Mouse (Mus musculus): ENCODE results near the gene Trappc3.

Trappc3 gene

DNA sequence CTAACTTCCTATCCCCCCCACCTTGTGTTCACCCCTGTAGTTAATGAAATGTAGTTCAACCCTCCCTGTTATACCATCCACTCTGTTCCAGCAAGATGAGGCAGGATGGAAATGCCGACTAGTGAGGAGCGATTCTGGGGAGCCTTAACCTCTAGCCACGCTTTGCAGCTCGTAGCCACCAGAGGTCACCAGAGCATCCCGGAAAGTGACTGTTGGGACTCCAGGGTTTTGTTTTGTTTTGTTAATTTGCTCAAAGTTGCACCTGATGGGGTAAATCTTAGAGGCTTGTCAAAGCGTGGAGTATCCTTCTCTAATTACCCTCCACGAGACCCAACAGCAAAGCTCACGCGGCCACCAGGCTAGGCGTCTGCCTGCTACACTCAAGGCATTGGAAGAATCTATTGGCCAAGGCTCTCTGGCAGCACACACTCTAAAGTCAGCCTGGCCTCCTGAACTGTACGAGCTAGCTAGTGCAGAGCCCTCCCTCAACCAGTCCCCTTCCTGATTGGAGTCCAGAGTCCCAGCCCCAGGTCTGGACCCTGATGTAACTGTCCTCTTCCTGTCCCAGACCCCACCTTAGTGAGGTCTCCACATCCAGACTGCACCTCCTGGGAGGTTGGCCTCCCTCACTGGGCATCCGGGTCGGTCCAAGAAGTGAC is 15.9 kb downstream of the Trappc3 start:
- DNase-seq (ENCODE audit: low read depth, low spot score) = peak; percentile 74

- no peak for DNase-seq (ENCODE audit: low read depth, low spot score)
Measured at GRCm38 (mm10) chr4:126278565-126278915, 16.4 kb downstream of the Trappc3 start.

- DNase-seq (ENCODE audit: low read depth, low spot score) = no peak
Measured at GRCm38 (mm10) chr4:126278961-126279360, 16.8 kb downstream of the Trappc3 start.

DNA sequence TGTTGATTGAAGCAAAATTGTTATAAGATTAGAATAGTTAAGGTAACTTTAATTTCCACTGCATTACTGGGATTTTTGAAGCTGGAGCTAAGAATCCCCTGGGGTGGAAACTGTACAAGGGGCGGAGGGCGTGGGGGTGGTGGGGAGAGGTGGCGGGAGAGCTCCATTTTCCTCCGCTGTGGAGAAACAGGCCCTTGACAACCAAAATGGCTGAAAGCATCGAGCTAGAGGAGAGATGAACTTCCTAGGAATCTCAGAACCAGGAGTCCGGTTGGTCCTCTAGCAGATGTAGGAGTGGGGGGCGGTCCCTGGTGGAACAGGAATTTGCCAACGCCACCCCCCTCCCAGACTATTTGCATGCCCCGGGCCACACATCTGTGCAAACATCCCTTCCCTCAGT is 19.6 kb downstream of the Trappc3 start:
- no peak for DNase-seq (ENCODE audit: low read depth, low spot score)

- DNase-seq (ENCODE audit: low read depth, low spot score) = no peak
Measured at GRCm38 (mm10) chr4:126283582-126283981, 21.5 kb downstream of the Trappc3 start.

DNA sequence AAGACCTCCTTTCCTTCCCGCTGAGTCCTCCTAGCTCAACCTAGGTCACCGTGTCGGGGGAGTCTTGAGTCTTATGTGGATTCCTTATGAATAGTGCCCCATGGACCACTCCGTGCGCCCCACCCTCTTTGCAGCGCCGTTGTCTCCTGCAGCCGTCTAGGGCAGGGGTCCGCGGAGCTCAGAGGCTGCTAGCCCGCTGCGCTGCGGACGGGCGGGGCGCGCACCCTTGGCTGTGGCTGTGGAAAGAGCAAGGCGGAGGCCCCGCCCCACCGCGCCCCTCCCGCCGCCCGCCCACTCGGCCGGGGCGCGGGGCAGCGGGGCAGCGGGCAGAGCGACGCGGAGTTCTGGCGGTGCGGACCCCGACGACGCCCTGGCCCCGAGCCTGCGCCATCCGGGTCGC is 24.4 kb downstream of the Trappc3 start, which contains the start of gene Col8a2:
Gene Col8a2 (plus strand): TSS at position 302 of the 400 bp plus-strand sequence.
- DNase-seq (ENCODE audit: low read depth, low spot score) = no peak

- DNase-seq (ENCODE audit: low read depth, low spot score) = no peak
Measured at GRCm38 (mm10) chr4:126287302-126287995, 25.3 kb downstream of the Trappc3 start.

DNA sequence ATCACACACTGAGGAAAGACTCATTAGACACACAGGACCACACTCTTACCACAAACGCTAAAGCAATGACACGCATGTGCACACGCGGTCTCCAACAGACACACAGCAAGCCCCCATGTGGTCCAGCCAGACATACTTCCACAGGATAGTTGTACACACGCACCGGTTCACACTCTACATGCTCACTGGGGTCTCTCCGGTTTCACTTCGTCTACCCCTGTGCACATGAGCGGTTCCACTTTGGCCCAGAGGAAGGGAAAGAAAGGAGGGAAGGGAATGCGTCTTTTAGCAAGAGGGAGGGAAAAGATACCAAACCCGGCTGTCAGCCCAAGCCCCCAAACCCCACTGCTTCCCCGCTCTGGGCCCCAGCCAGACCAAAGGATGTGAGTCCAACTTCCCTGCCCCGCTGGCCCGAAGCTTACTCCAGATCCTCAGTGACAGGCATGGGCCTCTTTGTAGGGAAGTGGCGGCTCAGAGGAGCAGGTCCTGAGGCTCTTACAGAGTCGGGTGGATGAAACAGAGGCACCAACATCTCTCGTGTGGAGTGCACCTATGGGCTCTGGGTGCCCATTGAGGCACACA is 26.1 kb downstream of the Trappc3 start:
- no peak for DNase-seq (ENCODE audit: low read depth, low spot score)

DNA sequence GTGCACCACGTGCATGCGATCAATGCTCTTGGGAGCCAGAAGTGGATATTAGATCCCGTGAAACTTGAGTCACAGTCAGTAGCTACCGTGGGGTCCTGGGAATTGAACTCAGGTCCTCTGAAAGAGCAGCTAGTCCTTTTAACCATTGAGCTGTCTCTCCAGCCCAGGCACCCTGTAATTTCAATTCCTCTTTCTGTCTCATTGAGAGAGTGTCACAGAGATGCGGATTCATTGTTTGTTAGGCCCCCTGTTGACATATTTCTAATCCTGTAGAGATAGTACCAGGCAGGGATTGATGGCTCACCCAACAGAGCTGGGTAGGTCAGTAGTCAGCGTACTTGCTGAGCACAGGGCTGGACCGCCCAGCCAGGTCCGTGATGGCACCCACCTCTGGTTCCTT is 28.2 kb downstream of the Trappc3 start:
- DNase-seq (ENCODE audit: low read depth, low spot score) = no peak

- no peak for DNase-seq (ENCODE audit: low read depth, low spot score)
Measured at GRCm38 (mm10) chr4:126291196-126291595, 29.1 kb downstream of the Trappc3 start.

- no peak for DNase-seq (ENCODE audit: low read depth, low spot score)
Measured at GRCm38 (mm10) chr4:126295152-126295551, 33.0 kb downstream of the Trappc3 start.

- no peak for DNase-seq (ENCODE audit: low read depth, low spot score)
Measured at GRCm38 (mm10) chr4:126295937-126296336, 33.8 kb downstream of the Trappc3 start.

GRCm38 (mm10) chr4:126296617-126297101 is 34.5 kb downstream of the Trappc3 start:
- peak; percentile 70 for DNase-seq (ENCODE audit: low read depth, low spot score)

- DNase-seq (ENCODE audit: low read depth, low spot score) = no peak
Measured at GRCm38 (mm10) chr4:126300916-126301583, 38.9 kb downstream of the Trappc3 start.

- DNase-seq (ENCODE audit: low read depth, low spot score) = peak; percentile 77
Measured at GRCm38 (mm10) chr4:126301584-126302309, 39.6 kb downstream of the Trappc3 start.

DNA sequence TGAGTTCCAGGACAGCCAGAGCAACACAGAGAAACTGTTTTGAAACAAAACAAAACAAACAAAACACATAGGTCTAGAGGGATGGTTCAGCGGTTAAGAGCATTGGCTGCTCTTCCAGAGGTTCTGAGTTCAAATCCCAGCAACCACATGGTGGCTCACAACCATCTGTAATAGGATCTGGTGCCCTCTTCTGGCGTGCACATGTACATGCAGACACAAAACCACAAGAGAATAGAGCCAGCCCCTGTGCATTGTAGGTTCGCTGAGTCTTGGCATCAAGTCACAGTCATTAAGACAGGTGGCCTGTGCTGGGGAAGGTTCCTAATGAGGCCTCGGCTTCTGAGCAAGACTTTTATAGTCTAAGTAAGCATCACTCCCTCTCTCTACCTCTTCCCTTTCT is 41.8 kb downstream of the Trappc3 start:
- DNase-seq (ENCODE audit: low read depth, low spot score) = no peak

GRCm38 (mm10) chr4:126305428-126305827 is 43.3 kb downstream of the Trappc3 start:
- no peak for DNase-seq (ENCODE audit: low read depth, low spot score)

DNA sequence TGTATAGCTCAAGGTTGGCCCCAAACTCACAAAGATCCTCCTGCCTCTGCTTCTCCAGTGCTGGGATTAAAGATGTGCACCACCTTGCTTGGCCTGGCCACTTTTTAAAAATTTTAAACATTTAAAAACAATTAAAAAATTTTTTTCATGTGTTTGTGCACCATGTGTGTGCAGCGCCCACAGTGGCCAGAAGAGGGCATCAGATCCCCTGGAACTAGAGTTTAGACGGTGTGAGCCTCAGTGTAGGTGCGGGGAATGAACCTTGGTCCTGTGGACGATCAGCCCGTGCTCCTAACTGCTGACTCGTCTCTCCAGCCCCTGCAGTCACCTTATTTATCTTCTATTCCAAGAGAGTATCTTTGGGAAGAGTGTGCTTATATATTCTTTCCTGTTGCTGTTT is 43.9 kb downstream of the Trappc3 start:
- DNase-seq (ENCODE audit: low read depth, low spot score) = no peak

GRCm38 (mm10) chr4:126306827-126307226 is 44.7 kb downstream of the Trappc3 start:
- no peak for DNase-seq (ENCODE audit: low read depth, low spot score)

GRCm38 (mm10) chr4:126309211-126309921 is 47.2 kb downstream of the Trappc3 start:
- no peak for DNase-seq (ENCODE audit: low read depth, low spot score)

DNA sequence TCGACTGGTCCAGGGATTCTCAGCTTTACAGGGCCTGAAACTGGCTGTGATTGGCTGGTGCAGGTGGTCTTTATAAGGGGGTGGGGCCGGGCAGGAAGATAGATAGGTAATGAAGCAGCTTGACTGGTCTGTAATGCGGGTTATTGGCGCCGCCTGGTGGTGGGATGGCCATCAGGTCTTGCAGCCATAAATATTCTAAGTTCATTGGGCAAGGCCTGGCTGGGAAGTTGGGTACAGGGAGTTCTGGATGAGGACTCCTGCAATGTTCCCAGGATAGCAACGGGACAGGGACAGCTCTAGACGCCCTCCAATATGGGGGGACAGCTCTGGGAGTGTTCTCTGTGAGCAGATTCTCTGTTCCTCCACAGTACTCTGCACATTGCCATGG is 47.8 kb downstream of the Trappc3 start:
- peak; percentile 94 for DNase-seq (ENCODE audit: low read depth, low spot score)
